Mouse (Mus musculus) liver, adult 2 months (tissue): ENCODE measurements around the gene Tmem123. TPM values are rescaled to one million over a fixed set of nuclear protein-coding genes. Genes with fewer than 3 reads are reported as not detected.

Source experiments
- DNase-seq: peaks from one replicate; pipeline ENCODE4 v3.0.0-alpha.2; 2011; ENCODE audit warnings: low read depth, low spot score; ENCODE audit errors: extremely low read depth
- H3K27ac ChIP-seq: fragments of 200-500 bp; replicated peaks from 2 replicates; pipeline ENCODE4 v1.5.1; 2012; ENCODE audit warnings: low read depth, mild to moderate bottlenecking, control low read depth, inconsistent platforms, low read length; ENCODE audit not compliant: insufficient read depth
- H3K27me3 ChIP-seq: fragments of 200-500 bp; 2 replicates; pipeline ENCODE4 v1.6.1; 2012; ENCODE audit warnings: mild to moderate bottlenecking, moderate library complexity, low read length, inconsistent platforms; ENCODE audit not compliant: control insufficient read depth, insufficient read depth
- H3K36me3 ChIP-seq: fragments of 200-500 bp; 2 replicates; pipeline ENCODE4 v1.6.1; 2012; ENCODE audit warnings: low read length, inconsistent platforms; ENCODE audit not compliant: control insufficient read depth, insufficient read depth
- H3K4me1 ChIP-seq: fragments of 200-500 bp; 2 replicates; pipeline ENCODE4 v1.6.1; 2011; ENCODE audit warnings: low read length; ENCODE audit not compliant: control insufficient read depth, insufficient read depth
- H3K4me3 ChIP-seq: fragments of 200-500 bp; 2 replicates; pipeline ENCODE4 v1.5.1; 2011; ENCODE audit warnings: low read depth, mild to moderate bottlenecking, control low read depth, low read length, moderate library complexity; ENCODE audit not compliant: insufficient read depth
- H3K79me2 ChIP-seq: fragments of 200-500 bp; 2 replicates; pipeline ENCODE4 v1.6.1; 2012; ENCODE audit warnings: inconsistent platforms, mild to moderate bottlenecking, low read length, moderate library complexity; ENCODE audit not compliant: control insufficient read depth, insufficient read depth
- H3K9ac ChIP-seq: fragments of 200-500 bp; 2 replicates; pipeline ENCODE4 v1.6.1; 2012; ENCODE audit warnings: low read depth, mild to moderate bottlenecking, control low read depth, inconsistent platforms, low read length
- CTCF ChIP-seq: fragments of 200-500 bp; IDR thresholded peaks from 2 replicates; pipeline ENCODE4 v1.5.1; 2011; ENCODE audit warnings: low read depth, low read length, control low read depth
- POLR2A ChIP-seq: fragments of 200-500 bp; IDR thresholded peaks from 2 replicates; pipeline ENCODE4 v1.6.1; 2011; ENCODE audit warnings: low read length, control low read depth; ENCODE audit not compliant: insufficient read depth; ENCODE audit errors: extremely low read depth
- WGBS: fragments of 180-500 bp; shearing (Covaris S2); methylation state at CpG from one replicate; pipeline ENCODE4 v1.1.7; 2018; 5-methylcytosine and 5-hydroxymethylcytosine counted together
- polyA plus RNA-seq: library from polyadenylated mRNA; depleted of rRNA; stranded (reverse); fragments of >200 nt; gene quantifications from 2 replicates; pipeline ENCODE4 v1.2.3, GENCODE M21; 2012
- total RNA-seq: library from RNA; depleted of rRNA; stranded (reverse); fragments of >200 nt; gene quantifications from 2 replicates; pipeline ENCODE4 v1.2.3, GENCODE M21; 2014

Gene Tmem123
- total and polyA plus RNA-seq, 2 experiments: 15.8 to 26.9 TPM

GRCm38 (mm10) chr9:7772361-7772760 lies 8.5 kb downstream of the Tmem123 start:
- Histone ChIP-seq H3K36me3 (peaks cover 20% of the 10 kb centered on the region), H3K79me2 (peaks cover 5% of the 10 kb centered on the region; the same call in 1 of the 2 replicates), H3K27ac (no peak overlapping the region), H3K4me1 (no peaks in the 10 kb centered on the region; the same call in 1 of the 2 replicates), H3K4me3 (no peak overlapping the region), H3K9ac (no peak overlapping the region), H3K27me3 (no peaks in the 10 kb centered on the region)
- no peak for TF ChIP-seq POLR2A
- TF ChIP-seq CTCF: no peak
- no peak for DNase-seq
- 96% methylated on average over 2 of the region's 2 CpGs for WGBS

GRCm38 (mm10) chr9:7772773-7773454 lies 9.1 kb downstream of the Tmem123 start:
- WGBS: 96% methylated on average over 4 of the region's 4 CpGs
- Histone ChIP-seq H3K27me3 (no peaks in the 10 kb centered on the region), H3K27ac (no peak overlapping the region), H3K36me3 (peaks cover 20% of the 10 kb centered on the region), H3K9ac (no peak overlapping the region), H3K4me3 (no peak overlapping the region), H3K4me1 (no peaks in the 10 kb centered on the region), H3K79me2 (no peaks in the 10 kb centered on the region; the same call in 1 of the 2 replicates)
- TF ChIP-seq POLR2A (no peak), CTCF (no peak)
- DNase-seq: no peak

- H3K36me3 ChIP-seq: peaks cover 14% of the 10 kb centered on the region
- no peak overlapping the region for H3K27ac ChIP-seq
- H3K4me1 ChIP-seq: no peaks in the 10 kb centered on the region
- TF ChIP-seq POLR2A (no peak), CTCF (no peak)
- no peaks in the 10 kb centered on the region for H3K79me2 ChIP-seq
- no peak overlapping the region for H3K4me3 ChIP-seq
- no peak for DNase-seq
- H3K27me3 ChIP-seq: no peaks in the 10 kb centered on the region
- no peak overlapping the region for H3K9ac ChIP-seq
- 95% methylated on average over 5 of the region's 5 CpGs for WGBS
Measured at GRCm38 (mm10) chr9:7773686-7774085, 9.8 kb downstream of the Tmem123 start.

- peaks cover 10% of the 10 kb centered on the region for H3K36me3 ChIP-seq
- TF ChIP-seq POLR2A: no peak
- TF ChIP-seq CTCF: no peak
- H3K27ac ChIP-seq: no peak overlapping the region
- 0 out of 2 replicates have a peak, but pooled peaks cover 3% of the 10 kb centered on the region for H3K79me2 ChIP-seq
- 69% methylated on average over 10 of the region's 10 CpGs for WGBS
- no peak overlapping the region for H3K9ac ChIP-seq
- no peaks in the 10 kb centered on the region for H3K4me1 ChIP-seq
- no peak for DNase-seq
- H3K4me3 ChIP-seq: no peak overlapping the region
- H3K27me3 ChIP-seq: no peaks in the 10 kb centered on the region
Measured at GRCm38 (mm10) chr9:7774538-7774937, 10.7 kb downstream of the Tmem123 start.

- 0 out of 2 replicates have a peak, but pooled peaks cover 3% of the 10 kb centered on the region for H3K79me2 ChIP-seq
- no peak overlapping the region for H3K4me3 ChIP-seq
- DNase-seq: no peak
- H3K36me3 ChIP-seq: peaks cover 6% of the 10 kb centered on the region
- no peak for TF ChIP-seq POLR2A
- no peak for TF ChIP-seq CTCF
- no peak overlapping the region for H3K9ac ChIP-seq
- no peaks in the 10 kb centered on the region for H3K4me1 ChIP-seq
- 93% methylated on average over 2 of the region's 2 CpGs for WGBS
- H3K27ac ChIP-seq: no peak overlapping the region
- no peaks in the 10 kb centered on the region for H3K27me3 ChIP-seq
Measured at GRCm38 (mm10) chr9:7775011-7775410, 11.2 kb downstream of the Tmem123 start.

GRCm38 (mm10) chr9:7775986-7776385 lies 12.1 kb downstream of the Tmem123 start:
- Histone ChIP-seq H3K4me1 (no peaks in the 10 kb centered on the region), H3K9ac (no peak overlapping the region), H3K79me2 (0 out of 2 replicates have a peak, but pooled peaks cover 3% of the 10 kb centered on the region), H3K27ac (no peak overlapping the region), H3K36me3 (peaks cover 2% of the 10 kb centered on the region; the same call in 1 of the 2 replicates), H3K4me3 (no peak overlapping the region), H3K27me3 (no peaks in the 10 kb centered on the region)
- 92% methylated on average over 3 of the region's 3 CpGs for WGBS
- DNase-seq: no peak
- TF ChIP-seq POLR2A: no peak
- TF ChIP-seq CTCF: no peak
